ENCODE assay signal across 14 mouse cellular contexts in the genomic region with DNA sequence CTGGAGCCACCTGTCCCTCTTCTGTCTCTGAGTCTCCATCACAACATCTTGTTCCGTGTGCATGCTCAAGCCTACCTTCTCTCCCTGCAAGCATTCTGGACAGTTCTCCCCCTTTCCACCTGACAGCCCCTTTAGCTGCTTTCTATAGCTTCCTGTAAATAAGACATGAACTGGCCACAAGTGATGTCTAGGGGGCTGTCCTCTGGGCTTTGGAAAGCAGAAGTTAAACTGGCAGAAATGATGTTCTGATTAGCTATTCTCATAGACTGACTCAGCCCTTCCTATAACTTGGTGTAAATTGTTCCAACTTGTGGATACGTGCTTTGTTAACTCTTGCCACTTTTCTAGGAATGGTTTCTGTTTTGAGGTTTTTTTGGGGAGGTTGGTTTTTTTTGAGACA.
"Had no signal": no experiment of that assay in that cellular context is flagged by ENCODE, and none has a peak within 500 bp of the region (broad histone marks: within the 10 kb centered on the region; RNA-seq: fewer than 3 reads in every experiment).

No protein-coding gene starts in this region.

- H3K36me3 ChIP-seq: midbrain, embryonic 15.5 days had no signal

- H3K27ac ChIP-seq: limb, embryonic 12.5 days; liver, embryonic 13.5 days; lung, embryonic 15.5 days; midbrain, embryonic 15.5 days; neural tube, embryonic 12.5 days had no signal

- ATAC-seq: liver, postnatal 0 days; midbrain, embryonic 15.5 days had no signal

- DNase-seq: kidney, adult 18-20 months; kidney, postnatal 36 days; layer of hippocampus, adult 9-11 months; layer of hippocampus, postnatal 36 days; liver; liver, embryonic 13.5 days; liver, postnatal 0 days; thymus, adult 18-20 months; thymus, postnatal 25 days had no signal

- H3K4me3 ChIP-seq: limb, embryonic 12.5 days; liver, embryonic 13.5 days; lung, embryonic 15.5 days; megakaryocyte, embryonic 14.5 days; midbrain, embryonic 15.5 days; neural tube, embryonic 12.5 days had no signal

- H3K4me1 ChIP-seq: limb, embryonic 12.5 days; liver, embryonic 13.5 days; lung, embryonic 15.5 days; midbrain, embryonic 15.5 days; neural tube, embryonic 12.5 days had no signal
